Mouse (Mus musculus) cortical plate, adult 2 months (tissue): Measurements from ENCODE around the gene Xrcc3.

Experiments
- CTCF ChIP-seq: fragments of 200-500 bp; IDR thresholded peaks from 2 replicates; pipeline ENCODE4 v1.5.1; 2011; ENCODE audit warnings: mild to moderate bottlenecking, control low read depth, low read length; ENCODE audit not compliant: insufficient read depth; ENCODE audit errors: extremely low read depth
- POLR2A ChIP-seq: fragments of 200-500 bp; IDR thresholded peaks from 2 replicates; pipeline ENCODE4 v1.6.1; 2011; ENCODE audit warnings: mild to moderate bottlenecking, low read length, control low read depth; ENCODE audit not compliant: insufficient read depth; ENCODE audit errors: extremely low read depth

DNA sequence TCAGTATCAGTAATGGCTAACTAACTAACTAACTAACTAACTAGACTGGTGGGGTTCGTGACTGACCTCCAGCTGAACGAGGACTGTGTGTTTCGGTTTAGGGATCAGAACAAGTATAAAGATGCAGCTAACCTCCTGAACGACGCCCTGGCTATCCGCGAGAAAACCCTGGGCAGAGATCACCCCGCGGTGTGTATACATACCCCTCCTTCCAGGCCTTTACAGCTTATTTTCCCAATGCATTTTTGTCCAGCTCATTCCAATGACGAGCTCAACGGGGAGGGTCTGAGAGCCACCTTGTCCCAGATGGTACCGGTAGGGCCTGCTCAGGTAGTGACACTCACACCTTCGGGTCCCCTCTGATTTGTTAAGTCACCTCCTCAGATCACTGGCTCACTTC is 35.8 kb downstream of the Xrcc3 start:
- TF ChIP-seq CTCF (no peak), POLR2A (no peak)
